Mouse (Mus musculus) cerebellum, postnatal 36 days (tissue): ENCODE measurements around the gene Scyl2.

ENCODE experiments used
- DNase-seq, 2 experiments: peaks; one replicate each; pipeline ENCODE4 v3.0.0; 2021 to 2022; ENCODE audit warnings: mixed read lengths in 2 of 2

Gene Scyl2

DNA sequence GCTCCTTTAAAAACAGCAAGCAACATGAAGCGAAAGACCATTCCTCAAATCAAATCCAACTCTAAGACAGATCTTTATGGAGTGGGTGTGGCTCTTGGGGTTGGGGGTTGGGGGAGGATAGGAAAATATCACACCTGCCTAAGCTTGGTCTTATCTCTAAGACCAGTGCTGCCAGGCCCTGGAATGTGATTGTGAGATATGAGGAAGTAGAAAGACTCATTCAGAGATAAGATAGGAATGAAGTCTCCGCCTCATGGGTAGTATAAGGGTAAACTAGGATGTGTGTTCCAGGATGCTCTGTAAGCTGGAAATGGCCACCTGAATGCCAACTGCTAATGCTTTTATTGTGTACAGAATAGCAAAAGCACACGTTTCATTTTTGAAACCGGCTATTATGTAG, 91.8 kb downstream of the Scyl2 start:
- no peak for DNase-seq

DNA sequence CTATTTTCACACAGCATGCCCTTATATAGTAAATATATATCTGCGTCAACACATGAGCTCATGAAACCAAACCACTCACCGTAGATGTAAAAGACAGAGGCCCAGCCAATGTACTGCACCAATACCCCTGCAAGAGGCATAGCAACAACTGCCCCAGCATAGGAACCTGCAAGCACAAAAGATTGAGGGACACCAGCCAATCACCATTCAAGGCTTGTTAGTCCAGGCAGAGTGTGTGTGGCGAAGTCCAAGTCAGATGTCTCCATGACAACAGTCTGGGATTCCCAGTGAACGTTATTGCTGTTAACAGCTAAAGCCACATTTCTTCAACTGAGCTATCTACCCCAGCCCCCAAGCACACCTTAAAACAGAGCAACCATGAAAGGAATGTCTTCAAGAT, 93.3 kb downstream of the Scyl2 start:
- DNase-seq: no peak

DNA sequence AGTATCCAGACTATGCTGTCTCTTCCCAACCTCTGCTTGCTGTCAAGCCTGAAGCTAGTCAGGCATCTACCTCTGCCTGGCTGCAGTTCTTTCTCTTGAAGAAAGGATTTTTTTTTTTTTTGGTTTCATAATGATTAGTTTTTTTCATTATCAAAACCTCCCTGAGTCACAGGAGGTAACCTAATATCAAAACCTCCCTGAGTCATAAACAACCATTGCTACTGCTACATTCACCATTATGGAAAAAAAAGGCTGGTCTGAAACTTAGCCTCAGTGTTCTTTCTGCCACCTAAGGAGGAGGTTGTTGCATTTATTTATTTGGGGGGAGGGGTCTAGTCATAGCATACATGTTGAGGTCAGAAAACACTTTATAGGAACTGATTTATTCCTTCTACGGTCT, 96.2 kb downstream of the Scyl2 start:
- DNase-seq: no peak
